Mouse (Mus musculus) kidney, adult 2 months (tissue): ENCODE results near the gene Fam216a.

Experiments used
- CTCF ChIP-seq: fragments of 200-500 bp; conservative IDR thresholded peaks from 2 replicates; pipeline ENCODE4 v1.5.1; 2011; ENCODE audit warnings: low read depth, mild to moderate bottlenecking, control low read depth, low read length, moderate library complexity, mixed read lengths; ENCODE audit not compliant: insufficient read depth, insufficient read length
- POLR2A ChIP-seq: fragments of 200-500 bp; IDR thresholded peaks from one replicate; pipeline ENCODE4 v1.6.1; 2011; ENCODE audit warnings: low read depth, low read length, control low read depth

DNA sequence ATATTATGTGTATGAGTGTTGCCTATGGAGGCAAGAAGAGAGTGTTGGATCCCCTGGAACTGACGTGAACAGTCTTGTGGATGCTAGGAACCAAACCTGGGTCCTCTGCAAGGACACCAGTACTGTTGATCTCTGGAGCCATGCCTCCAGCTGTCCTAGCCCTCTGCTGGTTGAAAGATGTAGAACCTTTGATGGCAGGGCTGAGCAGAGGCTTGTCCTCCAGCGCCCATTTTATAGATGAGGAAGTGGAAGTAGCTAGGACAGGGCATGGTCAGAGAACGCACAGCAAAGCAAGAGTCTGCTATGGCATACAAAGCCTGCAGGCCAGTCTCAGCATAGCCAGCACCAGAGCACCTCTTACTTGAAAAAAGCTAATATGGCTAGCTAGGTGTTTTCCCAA, 54.1 kb downstream of the Fam216a start:
- TF ChIP-seq CTCF (peak; percentile 59), POLR2A (no peak)
